In genomic region chr2:101553851-101554250, GRCm38 (mm10) we compare ENCODE assay signal across 17 mouse cellular contexts.
"Had no signal": no experiment of that assay in that cellular context is flagged by ENCODE, and none has a peak within 500 bp of the region (broad histone marks: within the 10 kb centered on the region; RNA-seq: fewer than 3 reads in every experiment).

No protein-coding gene starts in this region.

- H3K4me1 ChIP-seq: liver, embryonic 13.5 days; liver, embryonic 15.5 days; lung, embryonic 15.5 days; midbrain, embryonic 13.5 days; midbrain, embryonic 15.5 days; neural tube, embryonic 12.5 days; stomach, embryonic 15.5 days had no signal

- H3K27ac ChIP-seq: liver, embryonic 13.5 days; liver, embryonic 15.5 days; lung, embryonic 15.5 days; macrophage; midbrain, embryonic 13.5 days; midbrain, embryonic 15.5 days; neural tube, embryonic 12.5 days; stomach, embryonic 15.5 days; stomach, postnatal 0 days had no signal

- H3K36me3 ChIP-seq: liver, embryonic 13.5 days; liver, embryonic 15.5 days; lung, embryonic 15.5 days; midbrain, embryonic 13.5 days; midbrain, embryonic 15.5 days; neural tube, embryonic 12.5 days; stomach, embryonic 15.5 days had no signal

- H3K27me3 ChIP-seq: liver, embryonic 13.5 days; liver, embryonic 15.5 days; lung, embryonic 15.5 days; megakaryocyte, embryonic 14.5 days; midbrain, embryonic 13.5 days; midbrain, embryonic 15.5 days; neural tube, embryonic 12.5 days; stomach, embryonic 15.5 days had no signal

- DNase-seq: liver, embryonic 13.5 days; liver, postnatal 0 days; lung, adult 2 months; lung, postnatal 14 days; lung, postnatal 36 days; right cerebral cortex, adult 18-20 months; thymus, postnatal 14 days; thymus, postnatal 4 days had no signal

- H3K4me3 ChIP-seq: liver, embryonic 13.5 days; liver, embryonic 15.5 days; lung, embryonic 15.5 days; megakaryocyte, embryonic 14.5 days; midbrain, embryonic 13.5 days; midbrain, embryonic 15.5 days; neural tube, embryonic 12.5 days; stomach, embryonic 15.5 days had no signal
